Mouse (Mus musculus) embryonic fibroblast, embryonic 13.5 days (primary cell): ENCODE measurements around the gene Prickle1. TPM values are rescaled to one million over a fixed set of nuclear protein-coding genes. Genes with fewer than 3 reads are reported as not detected.

Experiments
- H3K27ac ChIP-seq: 2 replicates; pipeline ENCODE4 v1.5.1; 2012; ENCODE audit warnings: low read length, control low read depth, inconsistent platforms; ENCODE audit not compliant: insufficient read depth
- H3K4me1 ChIP-seq: 2 replicates; pipeline ENCODE4 v1.6.1; 2011; ENCODE audit warnings: low read length; ENCODE audit not compliant: control insufficient read depth, insufficient read depth
- H3K4me3 ChIP-seq: 2 replicates; pipeline ENCODE4 v1.5.1; 2011; ENCODE audit warnings: mild to moderate bottlenecking, control low read depth, low read length; ENCODE audit not compliant: insufficient read depth
- CTCF ChIP-seq: IDR thresholded peaks from 2 replicates; pipeline ENCODE4 v1.5.1; 2011; ENCODE audit warnings: mild to moderate bottlenecking, control low read depth, low read length, moderate library complexity, borderline replicate concordance; ENCODE audit not compliant: insufficient read depth
- POLR2A ChIP-seq: IDR thresholded peaks from 2 replicates; pipeline ENCODE4 v1.6.1; 2011; ENCODE audit warnings: low read depth, mild to moderate bottlenecking, control low read depth, low read length, moderate library complexity
- polyA plus RNA-seq: library from polyadenylated mRNA; stranded (reverse); fragments of >200 nt; gene quantifications from 2 replicates; pipeline ENCODE4 v1.2.4, GENCODE M21; 2011; ENCODE audit warnings: low read depth; ENCODE audit not compliant: missing spikeins, insufficient read length

The Prickle1 gene
- polyA plus RNA-seq, 1 experiment, result 22.7 TPM

GRCm38 (mm10) chr15:93579899-93580298 lies 15.8 kb downstream of the Prickle1 start:
- H3K27ac ChIP-seq, result no peak overlapping the region

DNA sequence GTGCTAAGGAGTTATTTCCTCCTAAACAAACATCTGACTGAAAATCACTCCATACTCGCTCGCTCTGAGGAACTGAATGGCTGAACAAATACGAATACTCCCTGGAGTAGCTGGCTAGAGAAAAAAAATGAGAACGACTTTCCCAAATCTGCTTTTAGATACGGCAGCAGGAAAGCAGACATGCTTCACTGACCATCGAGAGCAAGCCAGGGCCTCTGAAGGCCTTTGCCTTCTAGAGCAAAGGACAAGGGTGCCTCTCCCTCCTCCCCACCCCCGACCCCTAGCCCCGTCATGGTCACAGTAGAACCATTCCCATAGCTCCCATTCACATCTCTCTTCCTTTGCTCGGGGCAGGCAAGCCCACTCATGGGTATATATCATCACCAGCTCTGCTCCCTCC lies 16.6 kb downstream of the Prickle1 start:
- Histone ChIP-seq H3K27ac (no peak overlapping the region), H3K4me3 (no peak overlapping the region), H3K4me1 (0 out of 2 replicates have a peak, but pooled peaks cover 5% of the 10 kb centered on the region)
- TF ChIP-seq CTCF, result no peak

More at GRCm38 (mm10) chr15:93579899-93580298, 15.8 kb downstream of the Prickle1 start:
- Histone ChIP-seq H3K4me1 (0 out of 2 replicates have a peak, but pooled peaks cover 5% of the 10 kb centered on the region), H3K4me3 (no peak overlapping the region)
- no peak for TF ChIP-seq CTCF
- no peak for TF ChIP-seq POLR2A

DNA sequence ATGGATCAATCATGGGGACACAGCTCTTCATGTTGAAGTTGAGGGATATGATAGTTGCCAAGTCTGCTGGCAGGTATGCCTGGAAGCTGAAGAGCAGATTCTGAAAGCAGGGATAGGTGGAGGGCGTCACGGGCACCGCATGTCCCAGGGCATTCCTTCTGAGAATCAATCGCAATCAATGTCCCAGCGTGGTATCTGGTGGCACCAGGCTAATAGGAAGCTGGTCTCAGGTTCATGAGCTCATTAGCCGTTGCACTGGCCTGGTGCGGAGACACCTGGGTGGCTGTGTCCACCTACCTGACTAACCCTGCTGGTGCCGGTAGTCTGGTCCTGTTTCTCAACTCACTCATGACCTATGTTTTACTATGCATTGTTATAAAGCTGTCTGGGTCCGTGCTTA lies 19.3 kb downstream of the Prickle1 start:
- TF ChIP-seq CTCF, result no peak
- no peak for TF ChIP-seq POLR2A
- no peak overlapping the region for H3K27ac ChIP-seq

GRCm38 (mm10) chr15:93575884-93576283 lies 19.8 kb downstream of the Prickle1 start:
- no peak overlapping the region for H3K4me3 ChIP-seq
- no peak for TF ChIP-seq POLR2A
- TF ChIP-seq CTCF, result 0 out of 2 replicates have a peak, but pooled peaks have one; percentile 27
- 0 out of 2 replicates have a peak, but pooled peaks cover 5% of the 10 kb centered on the region for H3K4me1 ChIP-seq
- H3K27ac ChIP-seq, result no peak overlapping the region

More for the DNA sequence above, 19.3 kb downstream of the Prickle1 start:
- H3K4me1 ChIP-seq, result 0 out of 2 replicates have a peak, but pooled peaks cover 5% of the 10 kb centered on the region
- H3K4me3 ChIP-seq, result no peak overlapping the region

DNA sequence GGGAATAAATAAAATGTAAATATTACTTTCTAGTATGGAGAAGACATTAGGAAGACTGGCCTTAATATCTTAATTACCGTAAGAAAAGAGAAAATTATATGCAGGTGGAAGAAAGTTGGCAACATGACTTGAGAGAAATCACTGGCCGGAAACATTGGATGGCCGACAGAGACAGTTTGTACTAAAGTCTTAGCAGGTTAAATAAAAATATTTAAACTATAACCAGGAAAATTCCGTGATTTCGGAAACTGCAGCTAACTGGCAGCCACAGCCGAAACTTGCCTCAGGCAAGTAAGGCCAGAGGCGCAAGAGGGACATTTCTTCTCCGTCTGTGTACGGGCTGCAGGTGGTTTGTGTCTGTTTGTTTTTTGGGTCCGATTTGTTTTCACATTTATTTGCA lies 22.8 kb downstream of the Prickle1 start:
- H3K4me1 ChIP-seq, result peaks cover 7% of the 10 kb centered on the region
- no peak overlapping the region for H3K4me3 ChIP-seq
- TF ChIP-seq CTCF (no peak), POLR2A (no peak)
- H3K27ac ChIP-seq, result no peak overlapping the region

DNA sequence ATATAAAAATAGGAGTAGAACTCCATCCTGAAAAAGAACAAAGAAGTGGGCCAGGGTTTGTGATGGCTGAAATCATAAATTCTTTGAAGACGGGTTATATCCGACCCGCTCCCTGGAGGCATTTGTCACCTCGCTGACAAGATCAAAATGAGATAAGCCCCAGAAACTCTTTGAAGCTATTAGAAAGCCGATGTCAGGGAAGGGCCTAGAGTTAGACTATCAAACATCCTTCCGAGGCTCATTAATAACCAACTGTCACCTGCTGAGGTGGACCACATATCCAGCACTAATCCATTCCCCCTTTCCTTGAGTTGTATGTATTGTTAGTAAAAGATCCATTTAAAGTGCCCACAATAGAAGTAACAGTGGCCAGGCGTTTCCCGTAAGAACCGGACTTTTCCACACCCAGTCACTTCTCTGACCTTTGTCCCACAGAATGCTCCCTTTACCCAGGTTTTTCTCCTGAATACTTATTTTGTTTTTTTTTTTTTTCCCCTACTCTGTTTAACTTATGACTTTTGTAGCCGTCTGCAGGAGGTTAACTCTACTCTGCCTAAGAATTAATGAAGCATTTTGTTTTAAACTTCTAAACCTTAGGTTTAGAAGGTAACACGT lies 24.7 kb downstream of the Prickle1 start:
- no peak overlapping the region for H3K27ac ChIP-seq
- H3K4me3 ChIP-seq, result no peak overlapping the region
- TF ChIP-seq CTCF (no peak), POLR2A (no peak)
- peaks cover 7% of the 10 kb centered on the region for H3K4me1 ChIP-seq

- H3K27ac ChIP-seq, result no peak overlapping the region
- no peak for TF ChIP-seq POLR2A
- TF ChIP-seq CTCF, result no peak
- H3K4me3 ChIP-seq, result no peak overlapping the region
- H3K4me1 ChIP-seq, result peaks cover 7% of the 10 kb centered on the region
These were observed 26.8 kb downstream of the Prickle1 start for GRCm38 (mm10) chr15:93568911-93569310.

DNA sequence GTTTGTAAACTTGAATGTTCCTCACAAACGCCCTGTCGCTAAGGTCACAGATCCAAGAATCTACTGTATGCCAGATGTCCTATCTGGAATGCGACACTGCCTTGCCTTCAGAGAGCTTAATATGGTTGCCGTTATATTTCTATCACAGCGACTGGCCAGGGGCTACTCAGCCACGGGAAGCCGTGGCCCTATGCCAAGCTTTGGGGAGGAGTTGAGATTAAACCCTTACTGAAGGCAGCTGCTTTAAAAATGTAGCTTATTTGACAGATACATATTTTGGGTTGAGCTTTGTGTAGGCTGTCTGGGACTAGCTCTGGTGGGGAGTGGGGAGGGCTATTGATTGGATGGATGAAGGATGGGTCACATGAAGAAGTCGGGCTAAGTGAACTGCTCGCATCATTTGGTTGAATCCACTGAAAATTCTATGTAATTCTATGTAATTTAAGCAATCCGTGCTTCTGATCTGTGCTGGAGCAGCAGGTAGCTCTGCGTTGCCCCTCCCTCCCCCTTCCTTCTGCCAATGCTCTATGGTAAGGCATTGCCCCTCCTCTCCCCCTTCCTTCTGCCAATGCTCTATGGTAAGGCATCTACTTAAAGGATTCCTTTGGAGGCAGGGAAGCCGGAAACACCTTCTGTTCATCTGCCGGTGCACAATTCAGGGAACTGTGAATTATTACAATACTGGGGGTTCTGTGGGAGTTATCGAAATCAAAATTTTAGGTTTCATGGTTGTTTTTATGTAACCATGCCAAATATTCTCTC lies 28.0 kb downstream of the Prickle1 start:
- H3K4me1 ChIP-seq, result peaks cover 12% of the 10 kb centered on the region
- no peak overlapping the region for H3K27ac ChIP-seq
- no peak overlapping the region for H3K4me3 ChIP-seq
- TF ChIP-seq POLR2A, result no peak
- TF ChIP-seq CTCF, result no peak

GRCm38 (mm10) chr15:93563491-93563890 lies 32.2 kb downstream of the Prickle1 start:
- no peak overlapping the region for H3K27ac ChIP-seq
- TF ChIP-seq CTCF (no peak), POLR2A (no peak)
- no peak overlapping the region for H3K4me3 ChIP-seq
- peaks cover 22% of the 10 kb centered on the region for H3K4me1 ChIP-seq

DNA sequence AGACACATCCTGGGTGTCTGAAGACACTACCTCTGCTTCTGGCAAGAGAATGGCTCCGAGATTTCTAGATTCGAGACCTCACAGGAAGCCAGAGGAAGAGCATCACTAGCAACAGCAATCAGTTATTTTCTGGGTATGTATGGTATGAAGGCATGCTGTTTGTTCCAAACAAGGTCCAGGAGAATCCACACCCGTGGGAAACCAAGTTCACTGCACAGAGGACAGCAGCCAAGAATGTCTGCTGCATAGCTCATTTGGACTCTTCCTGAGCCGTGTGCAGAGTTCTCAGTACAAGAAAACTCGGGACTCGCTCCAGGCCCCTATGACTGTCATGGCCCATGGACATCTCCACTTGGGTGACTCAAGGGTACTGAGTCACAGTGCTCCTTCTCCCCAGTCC lies 34.2 kb downstream of the Prickle1 start:
- no peak overlapping the region for H3K4me3 ChIP-seq
- H3K4me1 ChIP-seq, result peaks cover 15% of the 10 kb centered on the region
- no peak for TF ChIP-seq CTCF
- no peak for TF ChIP-seq POLR2A
- no peak overlapping the region for H3K27ac ChIP-seq
